In the genomic region with DNA sequence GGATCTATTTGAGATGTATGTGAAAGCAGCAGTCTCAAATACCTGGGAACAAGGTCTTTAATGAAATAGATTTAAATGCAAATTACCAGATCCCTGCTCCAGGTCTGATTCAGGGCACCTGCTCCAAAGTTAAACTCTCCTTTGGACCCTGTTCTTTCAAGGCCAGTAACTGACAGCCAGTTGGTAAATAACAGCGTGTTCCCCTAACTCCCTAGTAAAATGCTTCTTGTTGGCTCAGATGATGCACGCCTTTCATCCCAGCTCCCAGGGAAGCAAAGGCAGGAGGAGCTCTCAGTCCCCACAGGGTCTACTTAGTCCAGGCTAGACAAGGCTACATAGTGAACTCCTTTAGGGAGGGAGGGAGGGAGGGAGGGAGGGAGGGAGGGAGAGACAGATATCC, we compare ENCODE assay signal across 13 mouse cellular contexts. TPM values are rescaled to one million over a fixed set of nuclear protein-coding genes. Genes with fewer than 3 reads are reported as not detected.
DNase-seq lines count a peak whose midpoint lies in the region; ATAC-seq and TF ChIP-seq lines count a peak whose summit lies in the region.
"Had no signal": no experiment of that assay in that cellular context is flagged by ENCODE, and none has a peak within 500 bp of the region (broad histone marks: within the 10 kb centered on the region; RNA-seq: fewer than 3 reads in every experiment).

No protein-coding gene starts in this region.

- WGBS in kidney, embryonic 16.5 days, result 82% methylated on average over 2 of the region's 2 CpGs
- WGBS in liver, embryonic 16.5 days (ENCODE audit: insufficient replicate concordance), result 79% methylated on average over 2 of the region's 2 CpGs
- WGBS in cerebellum, adult 2 months, result 68% methylated on average over 2 of the region's 2 CpGs

- H3K4me2 ChIP-seq in kidney, embryonic 16.5 days (replicated peaks; ENCODE audit: low read depth, low read length), result no peak overlapping the region
- H3K4me2 ChIP-seq in liver, embryonic 16.5 days (ENCODE audit: low read depth, low read length), result no peak overlapping the region
- H3K4me2 ChIP-seq: hindbrain, embryonic 12.5 days had no signal

- H3K9me3 ChIP-seq in kidney, embryonic 16.5 days (ENCODE audit: low read length), result no peaks in the 10 kb centered on the region
- no peaks in the 10 kb centered on the region for H3K9me3 ChIP-seq in liver, embryonic 16.5 days (replicated peaks; ENCODE audit: control insufficient read depth, low read length)

- peak overlapping the region; percentile 83 for H3K27ac ChIP-seq in kidney, embryonic 16.5 days (ENCODE audit: low read length)
- H3K27ac ChIP-seq in liver, embryonic 16.5 days (ENCODE audit: low read length), result peak overlapping the region; percentile 76
- no peak overlapping the region for H3K27ac ChIP-seq in cerebellum, adult 2 months (ENCODE audit: insufficient read depth, low read length)
- H3K27ac ChIP-seq: layer of hippocampus, adult 2 months had no signal

- TF ChIP-seq CTCF in cerebellum, adult 2 months (IDR thresholded peaks at IDR 0.05; ENCODE audit: borderline replicate concordance, insufficient read depth, low read depth, low read length), result no peak

- no peak overlapping the region for H3K4me3 ChIP-seq in kidney, embryonic 16.5 days (ENCODE audit: low read length)
- no peak overlapping the region for H3K4me3 ChIP-seq in liver, embryonic 16.5 days (ENCODE audit: low read depth, low read length)
- H3K4me3 ChIP-seq in cerebellum, adult 2 months (replicated peaks; ENCODE audit: insufficient read depth, low read depth, low read length), result no peak overlapping the region
- H3K4me3 ChIP-seq: hindbrain, embryonic 12.5 days; layer of hippocampus, adult 2 months had no signal

- no peak for TF ChIP-seq POLR2A in cerebellum, adult 2 months (IDR thresholded peaks at IDR 0.05; ENCODE audit: borderline replicate concordance, insufficient read depth, low read length)

- peaks cover 9% of the 10 kb centered on the region; the same call in 1 of the 2 replicates for H3K36me3 ChIP-seq in kidney, embryonic 16.5 days (ENCODE audit: insufficient read depth, low read length)
- H3K36me3 ChIP-seq in liver, embryonic 16.5 days (ENCODE audit: control insufficient read depth, insufficient read depth), result peaks cover 7% of the 10 kb centered on the region

- H3K9ac ChIP-seq in kidney, embryonic 16.5 days (replicated peaks; ENCODE audit: low read length), result 0 out of 2 replicates have a peak overlapping the region, but pooled peaks have one; percentile 5
- H3K9ac ChIP-seq in liver, embryonic 16.5 days (ENCODE audit: low read depth, low read length), result no peak overlapping the region
- H3K9ac ChIP-seq: hindbrain, embryonic 12.5 days had no signal

- DNase-seq in kidney, adult 11 months, result peak; percentile 59
- no peak for DNase-seq in kidney, postnatal 14 days
- DNase-seq in kidney, adult 8-10 months, result peak; percentile 58 to 67
- no peak for DNase-seq in gastrocnemius, postnatal 10 days
- DNase-seq in cerebellum, adult 2 months, result no peak
- DNase-seq: cerebellum, postnatal 10 days; right cerebral cortex, postnatal 14 days had no signal

- H3K4me1 ChIP-seq in kidney, embryonic 16.5 days (ENCODE audit: insufficient read depth, low read length), result peaks cover 50% of the 10 kb centered on the region
- peaks cover 54% of the 10 kb centered on the region for H3K4me1 ChIP-seq in liver, embryonic 16.5 days (ENCODE audit: control insufficient read depth, low read depth, low read length)
- no peaks in the 10 kb centered on the region for H3K4me1 ChIP-seq in cerebellum, adult 2 months (ENCODE audit: control insufficient read depth, insufficient read depth, low read length)

- H3K27me3 ChIP-seq in kidney, embryonic 16.5 days (ENCODE audit: insufficient read depth, low read length), result no peaks in the 10 kb centered on the region
- no peaks in the 10 kb centered on the region for H3K27me3 ChIP-seq in liver, embryonic 16.5 days (ENCODE audit: control insufficient read depth, insufficient read depth, low read depth, low read length)
- H3K27me3 ChIP-seq in cerebellum, adult 2 months (ENCODE audit: control insufficient read depth, insufficient read depth, low read length), result no peaks in the 10 kb centered on the region
- H3K27me3 ChIP-seq: hindbrain, embryonic 12.5 days; megakaryocyte, embryonic 14.5 days had no signal

- ATAC-seq in kidney, embryonic 16.5 days (ENCODE audit: low FRiP score, low TSS enrichment), result no peak
- ATAC-seq in liver, embryonic 16.5 days (ENCODE audit: low read depth), result peak; percentile 49
- ATAC-seq: lung, postnatal 0 days had no signal

RNA-seq across cellular contexts. Expression of a gene that starts 26.2 kb away (rescaled TPM):
- polyA plus RNA-seq in kidney, embryonic 16.5 days (2015; fragmentation: Nextera tagmentation; extraction: Ambion mirVana), result 209 and 228 TPM in 2 replicates
- polyA plus RNA-seq in liver, embryonic 16.5 days (2015; fragmentation: Nextera tagmentation; extraction: Ambion mirVana), result 109 and 110 TPM in 2 replicates
- 10 to 100 TPM; 56.8 to 69.7 TPM for total RNA-seq in gastrocnemius, postnatal 10 days (2021)
- polyA plus RNA-seq in cerebellum, adult 2 months (2012; rRNA removed), result 92.3 and 98.4 TPM in 2 replicates

Comparison
In these comparisons a context has a peak if more than half of its experiments do, and no peak if none do; other contexts are left out.
1. DNase-seq: peak in kidney, adult 11 months (single experiment) and kidney, adult 8-10 months (2 of 2); none in kidney, postnatal 14 days (single experiment), gastrocnemius, postnatal 10 days (single experiment) and cerebellum, adult 2 months (0 of 2).